Mouse (Mus musculus) left cerebral cortex, adult 6 months (tissue): ENCODE data around the gene Ppp1r1a. TPM values are rescaled to one million over a fixed set of nuclear protein-coding genes. Genes with fewer than 3 reads are reported as not detected.

Experiments used
- long read RNA-seq, 2 experiments: library from polyadenylated mRNA; unstranded; transcript quantifications; one replicate each; pipeline ENCODE4 v2.0.0; 2019 to 2020
- polyA plus RNA-seq: library from polyadenylated mRNA; unstranded; fragments of <200 nt; fragmentation: Nextera tagmentation; gene quantifications from 2 replicates; pipeline ENCODE4 v1.2.3, GENCODE M21; 2021

Gene Ppp1r1a
- 189 and 207 TPM in 2 replicates for polyA plus RNA-seq
- long read RNA-seq, experiment 1, transcript Ppp1r1a-201 (7 exons, 1,306 nt): major isoform, 64 of 94 reads
- long read RNA-seq, experiment 1, transcript Ppp1r1a-202 (6 exons, 821 nt): minor isoform, 17 of 94 reads
- long read RNA-seq, experiment 1, partial matches to known transcripts: 4 of 94 reads
- long read RNA-seq, experiment 1, other reads (novel, unspliced or antisense): 9 of 94 reads
- long read RNA-seq, experiment 2, transcript Ppp1r1a-202 (6 exons, 821 nt): minor isoform, 50 of 222 reads
- long read RNA-seq, experiment 2, transcript Ppp1r1a-201 (7 exons, 1,306 nt): major isoform, 147 of 222 reads
- long read RNA-seq, experiment 2, partial matches to known transcripts: 16 of 222 reads
- long read RNA-seq, experiment 2, other reads (novel, unspliced or antisense): 9 of 222 reads

GRCm38 (mm10) chr15:103537822-103538213 is at the start of gene Ppp1r1a:
Gene Ppp1r1a, minus strand, starts transcription at chr15:103538003.

GRCm38 (mm10) chr15:103564981-103565380 is 27.2 kb upstream of the Ppp1r1a start, which contains the start of gene Glycam1:
Gene Glycam1, minus strand, starts transcription at chr15:103565081.

GRCm38 (mm10) chr15:103502435-103503250 is 35.2 kb downstream of the Ppp1r1a start, which contains the start of gene Pde1b:
Gene Pde1b, plus strand, starts transcription at chr15:103503034.

Other genes starting within 250 kb of the Ppp1r1a start
- 1.4 and 2.0 TPM in 2 replicates for gene Gpr84, start 227.4 kb downstream of the Ppp1r1a start, polyA plus RNA-seq
- gene Zfp385a, start 197.9 kb downstream of the Ppp1r1a start, polyA plus RNA-seq: 14.9 and 26.7 TPM in 2 replicates
- 0.44 and 1.0 TPM in 2 replicates for gene Itga5, start 171.2 kb downstream of the Ppp1r1a start, polyA plus RNA-seq
- 0.18 TPM in 1 of 2 replicates, not detected in the other for gene Gtsf1, start 107.5 kb downstream of the Ppp1r1a start, polyA plus RNA-seq
- not detected in 2 replicates for gene Gtsf2, start 89.5 kb downstream of the Ppp1r1a start, polyA plus RNA-seq
- 1.9 and 2.5 TPM in 2 replicates for gene Nckap1l, start 84.2 kb downstream of the Ppp1r1a start, polyA plus RNA-seq
- gene Pde1b, start 35.0 kb downstream of the Ppp1r1a start, polyA plus RNA-seq: 48.1 and 55.5 TPM in 2 replicates
- gene Glycam1, start 27.1 kb upstream of the Ppp1r1a start, polyA plus RNA-seq: not detected in 2 replicates
- not detected in 2 replicates for gene Mucl1, start 217.5 kb upstream of the Ppp1r1a start, polyA plus RNA-seq